Mouse (Mus musculus) heart, adult 2 months (tissue): ENCODE data around the gene Map3k3.

Experiments
- CTCF ChIP-seq: fragments of 200-600 bp; IDR thresholded peaks from 2 replicates; pipeline ENCODE4 v1.8.1; 2022; ENCODE audit warnings: antibody characterized with exemption, mild to moderate bottlenecking, moderate library complexity
- EP300 ChIP-seq: fragments of 200-500 bp; IDR thresholded peaks from 2 replicates; pipeline ENCODE4 v1.6.1; 2011; ENCODE audit warnings: low read depth, low read length, control low read depth; ENCODE audit not compliant: insufficient read depth
- POLR2A ChIP-seq: fragments of 200-500 bp; IDR thresholded peaks from 2 replicates; pipeline ENCODE4 v1.6.1; 2011; ENCODE audit warnings: mild to moderate bottlenecking, low read depth, low read length, control low read depth; ENCODE audit not compliant: insufficient read depth

GRCm38 (mm10) chr11:106058020-106058419 lies 26.4 kb upstream of the Map3k3 start:
- TF ChIP-seq CTCF (no peak), POLR2A (no peak), EP300 (no peak)
